Mouse (Mus musculus): Measurements from ENCODE around the gene Fut8.
"Not testable (repeated sequence)": the region's sequence is repeated elsewhere in the genome, so short reads cannot be mapped to it uniquely, and the experiment has no call there.

Fut8 gene

GRCm38 (mm10) chr12:77524014-77524413, 286.1 kb downstream of the Fut8 start:
- in situ Hi-C loops (cut with MboI; ENCODE audit: low pct_unique_long_range_greater_than_20kb in 1 of 2, low sequenced_read_pairs in 2 of 2, unreplicated experiment in 1 of 2) = not testable (repeated sequence)

Data from mouse embryonic stem cell (cell line).